Mouse (Mus musculus): ENCODE measurements at regions not wholly inside any gene's neighbourhood (a gene's known extent, or its start where the extent isn't known, plus 50 kb on each side); places are given as distances from the start of the nearest gene placed in this dataset.

DNA sequence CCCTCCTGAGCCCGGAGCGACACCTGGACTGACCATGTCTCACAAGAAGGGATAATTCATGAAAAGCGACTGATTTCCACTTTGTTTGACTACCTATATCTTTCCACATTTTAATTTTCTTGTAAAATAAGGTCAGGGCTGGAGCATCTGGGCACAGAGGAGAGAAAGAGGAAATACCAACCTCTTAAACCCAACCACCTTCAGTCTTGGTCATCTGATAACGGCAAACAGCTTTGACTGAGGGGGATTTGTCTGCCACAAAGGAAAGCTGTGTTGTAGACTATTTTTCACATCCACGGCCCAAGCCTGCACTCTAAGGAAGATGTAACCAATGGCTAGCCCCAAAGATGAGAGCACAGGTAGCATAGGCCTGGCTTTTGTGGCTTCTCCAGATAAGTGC lies 101.4 kb upstream of the Prok2 start:
- DNase-seq (ENCODE audit: low spot score) = no peak

DNA sequence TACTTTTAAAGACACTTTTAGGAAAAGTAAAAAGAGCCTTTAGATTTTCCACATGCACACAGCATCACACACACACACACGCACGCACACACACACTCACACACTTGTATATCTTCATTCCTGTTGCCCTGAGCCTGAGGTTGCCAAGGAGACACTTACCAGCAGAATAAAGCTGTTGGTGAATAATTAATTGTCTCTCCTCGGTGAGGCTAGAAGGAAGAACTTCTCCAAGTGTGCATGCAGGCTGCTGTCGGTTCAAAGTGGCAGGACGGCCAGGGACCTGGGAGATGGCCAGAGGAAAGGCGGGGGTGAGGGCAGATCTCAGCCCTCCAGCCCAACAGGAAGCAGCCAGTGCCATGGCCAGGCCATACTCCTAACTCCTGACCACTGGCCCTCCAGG lies 98.6 kb upstream of the Prok2 start:
- no peak for DNase-seq (ENCODE audit: low spot score)

DNA sequence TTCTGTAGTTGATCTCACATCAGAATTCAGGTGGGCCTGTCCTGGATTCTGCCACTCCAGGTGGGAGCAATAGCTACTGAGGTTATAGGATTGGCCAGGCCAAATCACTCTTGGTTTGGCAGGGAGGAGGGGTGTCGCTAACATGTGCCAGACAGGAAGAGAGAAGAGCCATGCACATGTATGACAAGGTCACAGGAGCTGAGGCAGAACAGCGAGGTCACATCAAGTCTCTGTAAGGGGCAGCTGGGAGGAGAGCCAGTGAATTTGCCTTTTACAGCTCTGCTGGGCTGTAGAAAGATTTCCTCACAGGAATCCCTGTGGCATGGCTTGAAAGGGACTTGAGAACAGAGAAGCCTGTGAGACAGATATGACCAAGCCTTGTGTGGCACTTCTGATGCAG lies 96.3 kb upstream of the Prok2 start:
- DNase-seq (ENCODE audit: low spot score) = no peak

DNA sequence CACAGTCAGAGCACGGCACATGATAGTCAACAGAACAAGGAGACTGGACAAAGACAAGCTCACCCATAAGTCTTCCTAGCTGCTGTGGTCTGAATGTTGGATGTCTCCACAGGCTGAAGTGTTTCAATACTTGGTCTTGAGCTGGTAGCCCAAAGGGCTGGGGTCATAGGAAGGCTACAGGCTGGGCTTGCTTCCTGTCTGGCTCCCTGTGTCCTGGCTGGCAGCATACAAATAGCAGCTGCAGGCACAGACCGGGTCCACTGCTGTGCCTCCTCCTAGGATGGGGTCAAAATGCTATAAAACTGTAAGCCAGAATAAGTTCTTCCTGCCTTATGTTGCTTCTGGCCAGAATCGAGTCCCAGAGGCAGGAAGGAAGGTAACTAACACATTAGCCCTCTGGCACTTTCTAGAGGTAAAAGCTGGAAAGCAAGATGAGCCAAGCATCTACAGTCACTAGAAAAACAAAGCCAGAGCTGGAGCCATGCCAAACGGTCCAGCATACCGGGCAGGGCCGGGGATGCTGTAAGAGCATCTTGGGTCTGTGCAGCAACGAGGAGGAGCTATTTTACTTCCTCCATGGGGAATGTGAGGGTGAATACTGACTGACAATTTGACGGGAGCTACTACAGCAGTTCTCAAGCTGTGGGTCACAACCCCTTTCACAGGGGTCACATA lies 93.2 kb upstream of the Prok2 start:
- DNase-seq (ENCODE audit: low spot score) = no peak

DNA sequence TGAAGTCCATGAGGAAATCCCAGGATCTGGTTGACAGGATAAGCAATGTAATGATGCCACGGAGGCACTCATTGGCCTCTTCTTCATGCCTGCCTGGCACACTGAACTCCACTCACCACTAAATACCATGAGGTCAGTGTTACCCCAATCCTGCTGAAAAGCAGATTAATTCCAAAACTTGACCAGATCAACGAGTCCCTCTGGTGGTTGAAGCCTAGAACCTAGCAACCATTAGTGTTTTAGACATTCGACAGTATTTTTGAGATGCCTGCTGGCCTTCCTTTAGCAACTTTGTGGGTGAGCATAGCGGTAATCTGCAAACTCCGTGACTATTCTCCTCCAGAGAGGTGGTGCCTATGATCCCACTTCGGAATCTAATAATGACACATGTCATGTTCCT lies 92.3 kb upstream of the Prok2 start:
- no peak for DNase-seq (ENCODE audit: low spot score)

DNA sequence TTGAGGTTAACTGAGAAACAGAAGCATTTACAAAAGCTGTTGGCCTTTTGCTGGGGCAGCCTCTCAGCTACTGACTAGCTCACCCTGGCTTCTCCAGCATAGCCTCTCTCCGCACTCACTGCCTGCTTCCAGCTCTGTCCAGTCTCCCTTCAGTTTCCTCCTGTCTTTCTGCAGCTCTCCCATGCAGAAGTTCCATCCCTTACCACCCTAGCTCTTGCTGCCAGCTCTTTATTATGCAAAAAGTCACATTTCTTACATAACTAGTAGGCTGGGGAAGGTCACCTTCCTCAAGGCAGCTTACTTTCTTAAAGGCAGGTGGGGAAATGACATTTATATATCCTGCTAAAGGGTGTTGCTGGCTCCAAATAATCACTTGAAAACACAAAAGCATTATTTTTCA lies 91.1 kb upstream of the Prok2 start:
- no peak for DNase-seq (ENCODE audit: low spot score)

DNA sequence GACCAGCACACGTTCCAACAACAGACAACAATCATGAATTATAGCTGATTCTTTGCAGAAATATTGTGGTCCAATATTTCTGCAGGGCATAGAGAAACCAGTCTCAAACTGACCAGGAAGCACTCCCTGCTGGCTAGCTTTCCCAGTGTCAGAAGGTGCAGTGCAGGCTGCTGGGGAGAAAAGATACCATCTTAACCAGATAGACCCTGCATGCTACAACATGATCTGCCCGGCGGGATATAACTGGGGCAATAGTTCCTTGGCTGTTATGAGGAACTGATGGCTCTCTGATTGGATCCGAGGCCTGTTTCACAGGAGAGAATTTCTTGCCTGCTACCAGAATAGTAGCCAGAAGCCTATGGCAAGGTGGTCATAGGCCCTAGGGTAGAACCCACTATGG lies 86.9 kb upstream of the Prok2 start:
- DNase-seq (ENCODE audit: low spot score) = no peak

DNA sequence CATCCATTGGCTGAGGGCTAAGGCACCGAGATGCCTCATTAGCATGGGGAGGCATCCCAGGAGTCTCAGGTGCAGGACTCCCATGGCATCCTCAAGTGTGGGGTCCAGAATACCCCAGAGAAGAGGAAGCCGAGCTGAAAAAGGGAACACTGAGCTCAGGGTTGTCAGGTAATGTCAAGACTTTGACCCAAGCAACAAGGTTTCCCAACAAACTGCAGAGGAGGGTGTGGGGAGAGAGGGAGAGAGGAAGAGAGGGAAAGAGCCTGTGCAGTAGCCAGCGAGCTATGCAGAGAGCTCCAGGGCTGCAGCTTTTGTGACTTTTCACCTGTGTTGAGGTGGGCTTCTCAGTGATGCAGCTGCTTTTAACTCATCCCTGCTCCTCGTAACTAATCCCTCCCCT lies 85.7 kb upstream of the Prok2 start:
- DNase-seq (ENCODE audit: low spot score) = no peak

DNA sequence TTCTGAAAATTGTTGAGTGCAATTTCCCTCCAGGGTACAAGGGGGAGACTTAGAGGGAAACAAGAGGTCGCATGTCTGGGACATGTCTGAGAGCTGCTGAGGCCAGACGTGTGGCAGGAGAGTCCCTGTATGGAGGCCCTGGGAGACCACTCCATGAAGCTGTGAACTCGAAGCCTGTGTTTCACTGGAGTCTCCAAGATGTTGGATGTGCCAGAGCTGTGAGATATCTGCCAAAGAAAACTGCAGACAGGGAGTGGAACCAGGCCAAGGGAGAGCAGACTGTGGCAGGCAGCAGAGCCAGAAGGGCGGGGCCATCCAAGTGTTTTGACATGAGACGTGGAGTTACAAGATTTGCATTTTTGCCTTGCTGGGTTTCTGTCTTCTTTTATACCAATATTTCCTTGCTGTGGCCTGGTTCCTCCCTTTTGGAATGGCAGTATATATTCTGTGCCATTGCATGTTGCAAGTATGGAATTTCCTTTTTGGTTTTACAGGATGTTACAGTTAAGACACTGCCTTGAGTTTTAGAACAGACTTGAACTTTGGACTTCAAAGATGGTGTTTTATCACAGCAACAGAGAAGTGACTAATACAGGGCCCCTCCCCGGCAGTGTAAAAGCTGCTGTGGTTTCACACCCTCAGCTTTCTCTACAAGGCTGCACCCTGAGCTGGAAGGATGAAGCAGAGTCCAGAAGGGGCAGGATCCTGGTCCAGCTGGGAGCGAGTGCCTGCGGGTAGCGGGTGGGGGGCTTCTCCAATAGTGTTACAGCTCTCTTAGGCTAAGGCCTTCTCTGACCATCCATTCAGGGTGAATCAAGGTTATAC lies 85.0 kb upstream of the Prok2 start:
- DNase-seq (ENCODE audit: low spot score) = peak; percentile 29

DNA sequence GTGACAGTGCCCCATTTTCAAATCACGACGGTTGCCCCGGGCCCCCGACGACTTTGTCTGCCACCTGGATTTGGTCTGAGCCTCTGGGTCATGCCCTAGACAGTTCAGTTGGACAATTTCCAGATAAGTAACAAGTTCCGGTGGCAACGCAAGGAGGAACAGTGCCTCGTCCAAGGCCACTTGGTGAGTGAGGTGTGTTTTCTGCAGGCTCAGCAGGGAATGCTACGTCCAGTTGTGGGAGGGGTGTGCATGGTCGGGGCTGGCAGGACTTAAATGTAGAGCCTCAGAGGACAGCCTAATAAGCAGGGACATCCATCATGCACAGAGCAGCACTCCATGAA lies 78.7 kb upstream of the Prok2 start:
- no peak for DNase-seq (ENCODE audit: low spot score)

DNA sequence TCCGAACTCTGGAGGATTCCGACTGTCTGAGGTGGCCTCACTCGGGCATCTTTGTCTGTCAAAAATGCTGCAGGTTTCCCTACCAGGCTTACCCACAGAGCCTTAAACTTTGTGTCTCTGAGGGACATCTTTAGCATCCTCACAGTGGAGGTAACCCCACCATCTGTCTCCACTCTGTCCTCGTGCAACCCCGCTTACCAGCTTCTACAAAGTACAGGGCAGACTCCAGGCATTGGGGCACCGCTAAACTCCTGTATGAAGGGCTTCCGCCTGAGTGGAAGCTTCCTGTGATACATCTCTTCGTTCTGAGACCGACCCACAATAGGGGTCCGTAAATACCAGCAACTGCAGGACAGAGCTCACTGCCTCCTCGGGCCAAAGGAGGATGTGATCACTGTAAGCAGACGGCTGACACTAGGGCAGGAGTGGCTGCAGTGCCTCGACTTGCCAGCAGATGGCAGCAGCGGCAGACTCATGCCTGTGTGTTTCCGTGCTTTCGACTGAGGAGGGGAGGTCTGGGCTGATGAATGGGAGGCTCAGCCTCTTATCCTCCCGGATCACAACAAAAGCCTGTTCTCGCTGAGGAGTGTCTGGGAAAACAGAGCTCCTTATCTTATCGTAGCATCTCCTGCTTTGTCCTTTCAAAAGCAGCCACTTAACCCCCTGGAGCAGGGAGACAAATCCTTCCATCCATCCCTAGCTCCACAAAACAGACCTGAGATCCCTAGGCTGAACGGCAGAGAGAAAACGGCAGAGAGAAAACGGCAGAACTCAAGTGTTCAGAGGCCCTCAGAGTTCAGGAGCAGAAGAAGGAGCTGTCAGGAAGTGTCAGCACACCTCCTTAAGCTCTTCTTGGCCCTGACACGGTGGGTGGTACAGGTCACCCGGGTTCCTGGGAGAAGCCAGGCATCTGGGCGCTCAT lies 78.1 kb upstream of the Prok2 start:
- peak; percentile 92 for DNase-seq (ENCODE audit: low spot score)

DNA sequence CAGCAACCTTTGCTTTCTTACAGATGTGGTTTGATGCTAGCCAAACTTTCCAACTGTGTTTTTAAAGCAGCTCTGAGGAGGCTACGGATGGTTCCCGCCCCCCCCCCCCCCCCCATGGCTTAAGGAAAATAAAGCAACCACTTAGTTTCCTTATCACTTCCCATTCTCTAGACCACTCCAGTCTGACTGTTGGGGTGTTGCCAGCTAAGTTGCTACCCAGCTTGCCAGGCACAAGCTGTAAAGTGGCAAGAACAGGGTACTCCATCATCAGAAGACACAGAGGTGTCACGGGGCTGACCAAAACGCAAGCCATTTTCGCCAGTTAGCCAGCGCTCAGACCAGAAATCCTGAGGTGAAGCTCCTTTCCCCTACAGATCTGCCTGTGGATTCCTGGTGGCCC lies 74.7 kb upstream of the Prok2 start:
- DNase-seq (ENCODE audit: low spot score) = no peak

DNA sequence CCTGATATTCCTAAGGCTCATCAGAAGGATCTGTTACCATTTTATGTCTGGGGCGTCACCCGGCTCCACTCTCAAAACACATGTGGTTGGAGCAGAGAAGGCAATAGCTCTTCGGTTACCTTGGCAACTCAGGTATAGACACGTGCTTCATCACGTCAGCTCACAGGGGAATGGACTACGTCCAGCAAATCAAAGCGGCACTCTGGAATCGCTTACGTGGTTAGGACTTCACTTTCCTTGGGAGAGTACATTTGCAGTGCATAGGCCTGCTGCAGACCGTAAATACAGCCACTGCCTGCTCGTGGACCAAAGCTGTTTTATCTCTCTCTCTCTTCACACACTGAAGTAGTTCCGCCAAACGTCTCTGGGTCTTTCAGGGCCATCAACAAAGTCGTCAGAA lies 74.1 kb upstream of the Prok2 start:
- no peak for DNase-seq (ENCODE audit: low spot score)

DNA sequence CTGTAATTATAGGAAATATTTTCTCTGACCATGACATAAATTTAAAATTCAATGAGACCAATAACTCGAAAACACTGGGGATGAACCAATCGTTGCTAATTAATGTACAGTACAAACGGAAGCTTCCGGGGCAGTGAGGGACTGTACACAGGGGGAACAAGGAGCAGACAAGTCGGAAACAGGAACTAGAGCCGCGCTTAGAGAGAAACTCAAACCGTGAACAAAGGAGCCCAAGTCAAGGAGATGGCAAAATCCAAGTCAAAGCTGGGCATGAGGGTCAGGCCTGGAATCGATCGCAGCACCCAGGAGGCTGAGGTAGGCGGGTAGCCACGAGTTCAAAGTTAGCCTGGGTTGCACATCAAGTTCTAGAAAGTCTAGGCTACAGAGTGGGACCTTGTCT lies 70.2 kb upstream of the Prok2 start:
- no peak for DNase-seq (ENCODE audit: low spot score)

DNA sequence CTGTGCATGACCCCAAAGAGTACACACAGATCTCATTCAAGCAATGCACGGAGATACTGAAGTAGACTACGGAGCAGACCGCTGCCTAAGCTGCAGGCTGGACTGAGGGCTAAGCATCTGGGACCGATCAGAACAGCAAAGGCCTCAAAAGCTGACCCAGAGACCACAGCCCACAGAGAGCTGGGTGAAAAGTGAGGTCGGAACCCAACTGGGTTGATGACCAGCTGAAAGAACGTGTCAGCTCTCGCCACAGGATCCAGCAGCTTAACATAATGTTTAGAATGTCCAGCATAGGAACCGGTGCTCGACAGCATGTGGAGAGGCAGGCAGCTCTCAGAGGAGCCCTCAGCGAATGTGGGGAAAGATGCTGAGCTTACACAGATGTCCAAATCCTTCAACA lies 67.4 kb upstream of the Prok2 start:
- no peak for DNase-seq (ENCODE audit: low spot score)

DNA sequence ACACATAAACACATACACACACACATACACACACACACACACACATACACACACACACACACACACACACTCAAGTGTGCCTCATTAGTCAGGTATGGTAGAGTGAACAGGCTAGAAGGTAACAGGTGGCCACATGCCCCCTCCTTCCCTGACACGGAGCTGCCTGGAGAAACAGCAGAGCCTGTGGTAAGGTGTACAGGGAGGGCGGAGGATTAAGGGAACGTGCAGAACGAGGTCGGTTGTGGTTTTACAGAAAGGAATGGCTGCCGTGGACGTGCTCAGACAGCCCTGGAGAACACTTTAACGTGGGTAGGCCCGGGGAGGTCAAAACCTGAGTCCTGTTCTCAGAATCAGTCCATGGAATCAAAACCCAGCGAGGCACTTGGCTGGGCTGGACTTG lies 66.2 kb upstream of the Prok2 start:
- no peak for DNase-seq (ENCODE audit: low spot score)

DNA sequence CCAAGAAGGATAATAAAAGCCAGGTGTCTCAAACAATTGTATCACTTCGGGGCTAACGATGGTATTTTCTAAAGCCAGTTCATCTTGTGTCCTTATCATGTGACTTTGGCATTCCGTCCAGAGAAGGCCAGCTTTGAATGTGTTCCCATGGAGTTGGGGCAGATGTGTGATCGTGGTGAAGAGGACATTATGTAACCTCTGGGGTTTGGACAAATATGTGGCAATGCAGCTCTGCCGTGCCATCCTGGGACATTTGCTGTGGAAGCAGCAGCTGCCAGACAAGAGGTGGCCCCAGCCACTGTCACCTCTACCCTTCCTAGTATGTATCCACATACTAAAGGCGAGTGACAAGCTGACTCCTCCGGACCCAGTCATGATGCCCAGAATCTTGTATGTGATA lies 60.8 kb upstream of the Prok2 start:
- no peak for DNase-seq (ENCODE audit: low spot score)

DNA sequence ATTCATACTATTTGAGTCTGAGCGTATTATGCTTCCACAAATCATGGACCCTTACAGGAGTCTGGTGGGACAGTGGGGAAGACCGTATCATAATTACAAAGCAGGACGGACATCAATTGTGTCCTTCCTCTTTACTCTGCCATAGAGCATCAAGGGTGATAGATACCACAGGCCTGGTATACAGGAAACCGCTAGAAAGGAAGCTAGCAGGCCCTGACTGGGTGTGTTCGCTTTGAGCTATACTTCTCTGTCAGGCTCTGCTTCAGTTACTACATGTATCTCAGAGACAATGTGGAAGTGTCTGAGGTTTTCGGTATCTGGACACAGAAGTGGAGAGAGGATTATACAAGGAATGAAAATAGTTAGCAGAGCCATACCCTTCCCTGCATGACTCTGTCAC lies 59.0 kb upstream of the Prok2 start:
- DNase-seq (ENCODE audit: low spot score) = no peak

DNA sequence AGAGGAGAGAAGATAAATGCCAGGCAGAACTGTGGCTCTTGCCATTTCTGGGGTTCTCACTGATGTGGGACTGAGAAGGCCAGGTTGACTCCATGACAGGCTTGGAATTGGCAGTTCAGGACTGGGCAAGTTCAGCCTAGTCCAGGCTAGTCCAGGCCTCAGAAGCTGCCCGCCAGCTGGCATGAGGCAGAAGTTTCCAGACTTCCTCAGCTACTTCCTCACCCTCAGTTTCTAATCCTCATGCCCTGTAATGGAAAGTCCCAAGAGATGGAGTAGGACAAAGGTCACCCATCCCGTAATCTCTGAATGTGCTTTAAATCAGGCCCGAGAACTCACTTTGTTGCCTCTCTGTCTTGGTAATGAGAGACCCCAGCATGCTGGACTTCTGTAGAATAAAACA lies 58.6 kb upstream of the Prok2 start:
- DNase-seq (ENCODE audit: low spot score) = no peak

DNA sequence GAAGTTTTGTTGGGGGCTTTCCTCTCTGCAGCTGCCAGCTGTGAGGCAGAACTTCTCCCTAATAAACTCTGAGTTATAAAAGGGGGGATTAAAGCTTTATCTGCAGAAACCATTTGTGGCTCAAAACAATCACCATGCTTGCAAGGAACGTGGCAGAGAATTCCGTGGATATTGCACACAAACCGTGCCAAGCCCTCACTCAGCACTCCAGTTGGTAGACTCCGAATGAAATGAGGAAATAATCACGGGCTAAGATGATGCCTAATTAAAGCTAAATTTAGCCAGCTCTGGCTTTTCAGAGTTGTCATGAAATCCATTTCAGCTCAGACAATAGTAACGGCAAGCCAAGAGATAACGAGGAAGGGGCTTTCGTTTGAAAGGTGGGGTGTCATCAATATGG lies 58.1 kb upstream of the Prok2 start:
- DNase-seq (ENCODE audit: low spot score) = no peak

DNA sequence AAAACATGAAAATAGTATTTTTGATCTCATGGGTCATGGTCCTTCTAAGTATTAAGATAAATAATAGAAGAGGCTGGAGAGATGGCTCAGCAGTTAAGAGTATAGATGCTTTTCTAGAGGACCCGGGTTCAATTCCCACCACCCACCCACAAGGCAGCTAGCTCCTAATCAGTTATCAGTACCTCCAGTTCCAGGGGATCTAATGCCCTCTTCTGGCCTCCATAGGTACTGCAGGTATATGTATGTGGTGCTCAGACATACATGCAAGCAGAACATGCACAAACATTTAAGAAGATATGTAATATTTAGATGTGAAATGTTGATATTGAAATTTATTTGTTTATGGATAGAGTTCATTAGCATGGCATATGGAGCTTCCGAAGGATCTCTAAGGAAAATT lies 56.8 kb upstream of the Prok2 start:
- no peak for DNase-seq (ENCODE audit: low spot score)
